Mouse (Mus musculus): Measurements from ENCODE around the gene Cdh4.

DNA sequence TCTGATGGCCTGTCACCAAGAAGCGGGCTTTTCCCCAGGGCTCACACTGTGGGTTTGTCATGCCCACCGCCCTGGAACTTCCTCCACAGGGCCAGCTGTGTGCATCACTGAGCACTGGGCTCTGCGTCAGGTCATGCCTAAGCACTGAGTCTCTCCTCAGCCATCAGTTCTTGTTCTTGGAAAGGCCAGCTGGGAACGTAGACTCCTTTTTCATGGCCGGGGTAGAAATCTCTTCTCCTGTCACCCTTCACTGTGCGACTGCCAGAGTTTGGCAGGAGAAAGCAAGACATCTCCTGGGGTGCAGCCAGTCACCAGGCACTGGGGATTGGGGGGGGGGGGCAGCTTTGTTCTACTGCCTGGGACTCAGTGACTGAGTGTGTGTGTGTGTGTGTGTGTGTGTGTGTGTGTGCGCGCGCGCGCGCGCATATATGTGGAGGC, 222.0 kb downstream of the Cdh4 start:
- TF ChIP-seq POLR2A (IDR thresholded peaks at IDR 0.05; ENCODE audit: control insufficient read depth, low read depth, low read length), result no peak
- TF ChIP-seq CTCF (IDR thresholded peaks at IDR 0.05; ENCODE audit: control insufficient read depth, insufficient read depth, insufficient replicate concordance, low read depth, low read length), result no peak

Data from testis, adult 2 months (tissue).